Mouse (Mus musculus): ENCODE measurements around the gene Kmt2d. TPM values are rescaled to one million over a fixed set of nuclear protein-coding genes. Genes with fewer than 3 reads are reported as not detected.

Gene Kmt2d
- total RNA-seq, 4 experiments from 2014 or later, result 54.7 to 66.1 (median 59.8) TPM

- DNase-seq (ENCODE audit: low spot score), result no peak
Measured at GRCm38 (mm10) chr15:98859319-98860043, 11.5 kb downstream of the Kmt2d start.

- DNase-seq (ENCODE audit: low spot score), result no peak
Measured at GRCm38 (mm10) chr15:98854214-98854613, 16.8 kb downstream of the Kmt2d start.

- DNase-seq (ENCODE audit: low spot score), result no peak
Measured at GRCm38 (mm10) chr15:98853161-98853937, 17.7 kb downstream of the Kmt2d start.

GRCm38 (mm10) chr15:98852733-98853132, 18.3 kb downstream of the Kmt2d start:
- DNase-seq (ENCODE audit: low spot score), result no peak

- no peak for DNase-seq (ENCODE audit: low spot score)
Measured at GRCm38 (mm10) chr15:98852071-98852470, 18.9 kb downstream of the Kmt2d start.

GRCm38 (mm10) chr15:98851229-98851818, 19.7 kb downstream of the Kmt2d start:
- no peak for DNase-seq (ENCODE audit: low spot score)

GRCm38 (mm10) chr15:98850668-98851067, 20.3 kb downstream of the Kmt2d start:
- DNase-seq (ENCODE audit: low spot score), result no peak

- no peak for DNase-seq (ENCODE audit: low spot score)
Measured at GRCm38 (mm10) chr15:98849956-98850600, 20.9 kb downstream of the Kmt2d start.

- DNase-seq (ENCODE audit: low spot score), result no peak
Measured at GRCm38 (mm10) chr15:98849165-98849564, 21.8 kb downstream of the Kmt2d start.

GRCm38 (mm10) chr15:98846140-98846539, 24.9 kb downstream of the Kmt2d start:
- no peak for DNase-seq (ENCODE audit: low spot score)

- DNase-seq (ENCODE audit: low spot score), result no peak
Measured at GRCm38 (mm10) chr15:98845149-98845548, 25.9 kb downstream of the Kmt2d start.

- no peak for DNase-seq (ENCODE audit: low spot score)
Measured at GRCm38 (mm10) chr15:98843595-98844223, 27.3 kb downstream of the Kmt2d start.

- DNase-seq (ENCODE audit: low spot score), result no peak
Measured at GRCm38 (mm10) chr15:98839671-98840585, 31.1 kb downstream of the Kmt2d start.

- no peak for DNase-seq (ENCODE audit: low spot score)
Measured at GRCm38 (mm10) chr15:98839161-98839560, 31.8 kb downstream of the Kmt2d start.

- no peak for DNase-seq (ENCODE audit: low spot score)
Measured at GRCm38 (mm10) chr15:98837743-98838103, 33.3 kb downstream of the Kmt2d start.

- no peak for DNase-seq (ENCODE audit: low spot score)
Measured at GRCm38 (mm10) chr15:98837006-98837742, 33.8 kb downstream of the Kmt2d start.

GRCm38 (mm10) chr15:98835291-98835690, 35.7 kb downstream of the Kmt2d start:
- no peak for DNase-seq (ENCODE audit: low spot score)

GRCm38 (mm10) chr15:98834059-98834458, 36.9 kb downstream of the Kmt2d start:
- DNase-seq (ENCODE audit: low spot score), result no peak

- no peak for DNase-seq (ENCODE audit: low spot score)
Measured at GRCm38 (mm10) chr15:98833281-98833680, 37.7 kb downstream of the Kmt2d start.

Measured in heart, adult 8-10 months (tissue).